Mouse (Mus musculus): ENCODE results near the gene Ddx46.
"Not testable (repeated sequence)": the region's sequence is repeated elsewhere in the genome, so short reads cannot be mapped to it uniquely, and the experiment has no call there.

The Ddx46 gene

DNA sequence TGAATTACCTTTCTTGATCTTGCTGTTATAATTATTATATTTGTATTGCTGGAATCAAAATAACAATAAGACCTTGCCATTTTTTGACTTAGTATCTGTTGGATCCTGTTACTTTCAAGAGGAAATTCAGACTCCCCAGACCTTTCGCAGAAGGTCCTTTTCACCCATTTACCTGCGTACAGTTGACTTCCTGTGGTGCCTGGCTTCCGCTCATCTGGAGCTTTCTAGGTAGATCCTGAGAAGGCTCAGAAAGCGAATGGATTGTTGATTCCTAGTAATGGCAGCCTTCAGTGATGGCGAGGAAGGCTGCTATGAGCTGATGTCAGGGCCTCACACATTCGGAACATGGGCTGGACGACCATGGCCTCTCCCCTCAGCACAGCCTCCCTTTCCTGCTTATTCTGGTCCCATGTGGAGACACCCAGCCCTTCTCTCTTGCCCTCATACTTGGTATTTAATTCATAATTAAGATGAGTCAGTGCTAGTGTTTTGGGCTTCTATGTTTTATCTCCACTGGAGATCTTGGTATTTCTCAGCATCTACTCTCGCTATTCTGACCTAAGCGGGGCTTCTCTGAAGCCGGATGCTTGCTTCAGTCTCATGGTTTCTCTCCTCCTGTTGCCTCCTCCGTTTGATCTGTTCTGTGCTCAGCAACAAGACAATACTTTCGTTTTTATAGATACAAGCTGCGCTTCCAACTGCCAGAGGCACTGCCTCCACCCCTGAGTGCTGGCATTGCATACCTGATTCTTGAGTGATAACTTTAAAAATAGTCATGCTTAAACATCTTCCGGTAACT lies 1.6 kb downstream of the Ddx46 start:
- DNase-seq (ENCODE audit: low spot score in 2 of 2), result no peak

- peak; percentile 79 to 89 for DNase-seq (ENCODE audit: low spot score in 2 of 2)
Measured at GRCm38 (mm10) chr13:55640480-55640879, 5.7 kb downstream of the Ddx46 start.

- peak in 1 of 2 experiments; percentile 71 for DNase-seq (ENCODE audit: low spot score in 2 of 2)
Measured at GRCm38 (mm10) chr13:55644525-55644924, 9.7 kb downstream of the Ddx46 start.

DNA sequence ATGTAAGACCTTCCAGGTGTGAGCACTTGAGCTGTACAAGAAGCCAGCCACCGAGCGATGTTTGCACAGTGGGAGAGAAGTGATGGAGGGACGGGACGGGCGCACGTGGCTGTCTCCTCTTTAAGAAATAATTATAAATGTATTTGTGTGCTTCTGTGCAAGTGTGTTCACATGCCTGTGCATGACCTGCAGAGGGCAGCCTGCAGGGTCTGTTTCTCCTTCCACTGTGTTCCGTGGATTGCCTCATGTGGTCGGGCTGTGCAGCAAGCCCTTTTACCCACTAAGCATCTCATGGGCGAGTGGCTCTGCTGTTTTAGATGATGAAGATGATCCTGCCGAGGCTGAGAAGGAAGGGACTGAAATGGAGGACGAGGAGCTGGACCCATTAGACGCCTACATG lies 15.3 kb downstream of the Ddx46 start:
- no peak for DNase-seq (ENCODE audit: low spot score in 2 of 2)

GRCm38 (mm10) chr13:55650980-55651379 lies 16.2 kb downstream of the Ddx46 start:
- DNase-seq (ENCODE audit: low spot score in 2 of 2), result no peak

- peak; percentile 17 to 70 for DNase-seq (ENCODE audit: low spot score in 2 of 2)
Measured at GRCm38 (mm10) chr13:55668550-55668949, 33.7 kb downstream of the Ddx46 start.

DNA sequence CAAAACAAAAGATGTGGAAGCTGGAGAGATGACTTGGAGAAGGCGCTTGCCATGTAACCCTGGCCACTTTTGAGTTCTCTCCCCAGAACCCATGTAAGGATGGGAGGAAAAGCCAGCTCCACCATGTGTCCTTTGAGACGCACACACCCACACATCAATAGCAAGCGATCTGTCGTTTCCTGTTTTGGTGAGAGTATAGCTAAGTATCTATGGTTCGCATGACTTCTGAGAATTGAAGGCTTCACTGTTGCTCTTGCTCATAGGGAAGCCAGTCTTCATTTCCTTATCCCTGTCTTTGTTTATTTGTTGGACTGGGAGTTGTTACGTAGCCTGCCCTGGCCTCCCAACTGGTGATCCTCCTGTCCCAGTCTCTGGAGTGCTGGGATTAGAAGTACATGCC lies 37.9 kb downstream of the Ddx46 start:
- no peak for DNase-seq (ENCODE audit: low spot score in 2 of 2)

DNA sequence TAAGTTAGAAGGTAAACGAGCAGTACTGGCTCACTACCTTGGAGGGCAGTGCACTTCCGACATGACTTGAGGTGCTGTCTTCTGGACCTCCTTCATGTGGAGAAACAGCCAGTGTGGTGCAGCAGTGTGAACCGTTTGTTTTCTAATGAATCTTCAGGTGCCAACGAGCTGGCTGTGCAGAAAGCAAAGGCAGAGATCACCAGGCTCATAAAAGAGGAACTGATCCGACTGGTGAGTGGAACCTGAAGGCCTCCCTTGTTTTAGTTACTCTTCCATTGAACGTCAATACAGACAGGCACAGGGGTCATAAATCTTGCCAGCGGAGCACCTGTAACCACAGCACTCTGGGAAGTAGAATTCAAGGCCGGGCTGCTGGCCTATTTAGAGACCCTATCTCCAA lies 42.5 kb downstream of the Ddx46 start:
- DNase-seq (ENCODE audit: low spot score in 2 of 2), result no peak

- DNase-seq (ENCODE audit: low spot score in 2 of 2), result no peak
Measured at GRCm38 (mm10) chr13:55682201-55682600, 47.4 kb downstream of the Ddx46 start.

- DNase-seq (ENCODE audit: low spot score in 2 of 2), result no peak
Measured at GRCm38 (mm10) chr13:55683581-55683980, 48.8 kb downstream of the Ddx46 start.

GRCm38 (mm10) chr13:55686107-55686633 lies 51.3 kb downstream of the Ddx46 start:
- no peak for DNase-seq (ENCODE audit: low spot score in 2 of 2)

GRCm38 (mm10) chr13:55687927-55688602 lies 53.2 kb downstream of the Ddx46 start:
- no peak for DNase-seq (ENCODE audit: low spot score in 2 of 2)

- DNase-seq (ENCODE audit: low spot score in 2 of 2), result peak; percentile 92 to 93
Measured at GRCm38 (mm10) chr13:55692535-55693242, 57.9 kb downstream of the Ddx46 start, which contains the start of gene B230219D22Rik. TSS of gene B230219D22Rik (plus strand) at chr13:55693124.

GRCm38 (mm10) chr13:55693243-55693721 lies 58.5 kb downstream of the Ddx46 start:
- peak in 1 of 2 experiments; percentile 68 for DNase-seq (ENCODE audit: low spot score in 2 of 2)

GRCm38 (mm10) chr13:55694110-55694509 lies 59.3 kb downstream of the Ddx46 start:
- no peak for DNase-seq (ENCODE audit: low spot score in 2 of 2)

GRCm38 (mm10) chr13:55695989-55696388 lies 61.2 kb downstream of the Ddx46 start:
- not testable (repeated sequence) for DNase-seq (ENCODE audit: low spot score in 2 of 2)

- DNase-seq (ENCODE audit: low spot score in 2 of 2), result no peak
Measured at GRCm38 (mm10) chr13:55704301-55704700, 69.5 kb downstream of the Ddx46 start.

GRCm38 (mm10) chr13:55712846-55713245 lies 78.0 kb downstream of the Ddx46 start:
- DNase-seq (ENCODE audit: low spot score in 2 of 2), result no peak

- DNase-seq (ENCODE audit: low spot score in 2 of 2), result peak; percentile 90 to 92
Measured at GRCm38 (mm10) chr13:55714501-55715166, 79.8 kb downstream of the Ddx46 start, which contains the start of gene Txndc15. TSS of gene Txndc15 (plus strand) at chr13:55714650.

DNA sequence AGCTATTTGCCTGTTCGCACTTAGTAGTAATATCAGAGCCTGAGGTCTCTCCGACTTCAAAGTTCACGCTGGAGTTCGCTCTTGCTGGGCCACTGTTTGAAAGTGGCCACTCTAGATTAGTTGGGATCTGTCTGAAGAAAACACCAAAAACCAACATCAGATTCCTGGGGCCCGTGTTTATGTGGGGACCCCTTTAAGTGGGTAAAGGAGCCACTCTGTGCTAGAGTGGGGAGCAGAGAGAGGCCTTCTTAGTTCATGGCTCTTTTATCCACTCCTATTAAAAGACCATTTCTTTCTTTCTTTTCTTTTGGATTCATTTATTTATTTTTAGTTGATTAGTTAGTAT lies 80.3 kb downstream of the Ddx46 start:
- DNase-seq (ENCODE audit: low spot score in 2 of 2), result no peak

- no peak for DNase-seq (ENCODE audit: low spot score in 2 of 2)
Measured at GRCm38 (mm10) chr13:55715908-55716510, 81.2 kb downstream of the Ddx46 start.

Measured in spleen, postnatal 10 days (tissue).